Mouse (Mus musculus) naive thymus-derived CD4-positive, alpha-beta T cell, adult 2 months (primary cell): Measurements from ENCODE around the gene Tmem184a.
A peak's percentile ranks its signal among the peaks of the same experiment; 100 is the strongest.

Experiments
- DNase-seq: peaks from one replicate; pipeline ENCODE4 v3.0.0-alpha.2; 2011; ENCODE audit warnings: low read depth

Tmem184a gene

DNA sequence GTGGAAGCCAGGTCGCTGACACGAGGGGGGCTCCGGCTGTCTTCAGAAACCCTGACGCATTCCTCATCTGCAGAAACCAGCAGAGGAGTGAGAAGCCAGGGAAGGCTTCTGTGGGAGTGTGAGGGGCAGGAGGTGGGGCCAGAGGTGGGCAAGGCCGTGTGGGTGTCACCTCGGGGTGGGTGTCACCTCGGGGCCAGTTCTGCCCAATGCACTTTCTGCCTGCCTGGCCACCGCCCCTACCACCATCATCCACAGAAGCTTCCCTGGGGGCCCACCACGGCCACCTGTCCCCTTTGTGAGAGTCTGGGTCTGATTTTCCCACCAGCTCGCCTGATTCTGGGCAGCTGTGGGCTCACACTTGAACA lies 6.6 kb downstream of the Tmem184a start:
- no peak for DNase-seq

- DNase-seq: no peak
Observed at GRCm38 (mm10) chr5:139812398-139813125, 7.2 kb downstream of the Tmem184a start.

DNA sequence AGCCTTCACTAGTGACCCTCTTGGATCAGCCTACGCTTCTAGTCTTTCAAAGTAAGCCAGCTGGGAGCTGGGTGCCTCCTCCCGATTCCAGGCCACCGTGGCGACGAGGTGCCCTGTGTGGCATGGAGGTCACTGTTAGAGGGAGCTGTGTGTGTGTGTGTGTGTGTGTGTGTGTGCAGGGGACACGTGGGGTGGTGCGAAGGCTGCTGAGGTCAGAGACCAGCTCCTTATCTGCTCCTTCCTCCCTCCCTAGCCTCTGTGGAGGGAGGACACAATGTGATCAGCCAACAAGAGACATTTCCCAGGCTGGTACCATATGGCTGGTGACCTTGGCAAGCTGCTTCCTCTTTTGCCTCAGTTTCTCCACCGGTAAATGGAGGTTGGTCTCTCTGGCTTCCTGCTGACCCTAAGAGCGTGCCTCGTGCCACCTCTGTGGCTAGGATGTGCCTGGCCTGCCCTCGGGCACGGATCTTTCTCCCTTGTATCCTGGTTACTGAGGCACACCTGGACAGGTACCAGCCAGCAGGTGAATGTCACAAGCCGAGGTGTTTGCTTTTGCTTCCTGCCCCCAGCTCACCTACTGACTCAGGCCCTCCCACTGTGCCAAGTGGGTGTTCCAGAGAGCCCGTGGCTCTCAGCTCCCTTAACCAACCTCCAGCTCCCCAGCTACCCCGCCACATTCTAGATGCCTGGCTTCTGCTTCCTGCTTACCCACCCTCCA lies 7.9 kb downstream of the Tmem184a start:
- no peak for DNase-seq

GRCm38 (mm10) chr5:139809397-139809796 lies 10.3 kb downstream of the Tmem184a start:
- DNase-seq: no peak

DNA sequence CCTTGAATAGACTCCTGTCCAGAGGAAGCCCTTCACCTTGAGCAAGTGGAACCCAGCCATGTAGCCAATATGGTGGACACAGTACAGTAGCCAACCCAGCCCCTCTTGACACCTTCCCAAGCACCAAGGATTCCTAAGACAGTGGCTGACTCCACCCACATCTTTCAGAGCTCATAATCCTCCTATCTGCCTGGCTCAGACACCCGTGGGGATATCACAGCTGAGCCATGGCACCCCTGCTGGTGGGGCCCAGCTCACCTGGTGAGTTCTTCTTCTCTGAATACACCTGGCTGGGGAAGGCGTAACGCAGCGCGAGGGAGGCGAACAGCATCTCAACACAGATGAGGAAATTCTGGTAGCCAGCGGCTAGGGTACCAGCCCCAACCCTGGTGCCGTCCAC lies 13.8 kb downstream of the Tmem184a start:
- no peak for DNase-seq

- no peak for DNase-seq
Observed at GRCm38 (mm10) chr5:139804573-139805111, 15.1 kb downstream of the Tmem184a start.

GRCm38 (mm10) chr5:139804107-139804551 lies 15.6 kb downstream of the Tmem184a start:
- no peak for DNase-seq

GRCm38 (mm10) chr5:139803601-139804102 lies 16.1 kb downstream of the Tmem184a start:
- peak; percentile 65 for DNase-seq

DNA sequence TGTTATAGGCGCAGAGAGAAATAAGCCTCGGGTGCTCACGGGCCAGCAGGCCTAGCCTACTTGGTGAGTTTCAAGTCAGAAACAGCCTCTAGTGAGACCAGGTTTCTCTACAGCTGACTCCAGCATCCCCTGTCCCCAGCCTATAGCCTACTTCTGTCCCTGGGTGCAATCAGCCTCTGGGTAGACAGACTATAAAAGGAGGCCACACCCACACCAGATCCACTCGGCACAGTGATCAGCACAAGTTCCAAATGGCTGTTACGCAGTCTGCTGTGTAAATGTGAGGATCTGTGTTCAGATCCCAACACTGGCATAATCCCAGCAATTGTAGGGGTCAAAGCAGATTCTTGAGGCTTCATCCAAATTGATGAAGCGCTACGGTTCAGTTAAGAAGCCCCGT lies 16.6 kb downstream of the Tmem184a start:
- peak; percentile 30 for DNase-seq

DNA sequence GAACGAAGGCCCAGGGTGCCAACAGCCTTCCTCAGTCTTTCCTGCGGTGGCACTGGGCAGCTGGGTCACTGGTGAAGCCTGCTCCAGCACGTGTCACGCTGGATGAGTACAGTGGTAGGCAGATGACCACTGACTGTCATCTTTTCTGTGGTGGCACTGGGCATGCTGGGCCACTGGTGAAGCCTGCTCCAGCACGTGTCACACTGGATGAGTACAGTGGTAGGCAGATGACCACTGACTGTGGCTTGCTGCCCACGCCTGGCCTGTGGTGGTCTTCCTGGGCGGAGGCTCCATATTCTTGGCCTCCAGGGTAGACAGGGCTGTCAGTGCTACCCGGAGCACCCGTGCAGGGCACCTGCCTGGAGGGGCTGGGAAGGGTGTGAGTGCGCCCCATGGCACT lies 17.8 kb downstream of the Tmem184a start:
- DNase-seq: peak; percentile 19

DNA sequence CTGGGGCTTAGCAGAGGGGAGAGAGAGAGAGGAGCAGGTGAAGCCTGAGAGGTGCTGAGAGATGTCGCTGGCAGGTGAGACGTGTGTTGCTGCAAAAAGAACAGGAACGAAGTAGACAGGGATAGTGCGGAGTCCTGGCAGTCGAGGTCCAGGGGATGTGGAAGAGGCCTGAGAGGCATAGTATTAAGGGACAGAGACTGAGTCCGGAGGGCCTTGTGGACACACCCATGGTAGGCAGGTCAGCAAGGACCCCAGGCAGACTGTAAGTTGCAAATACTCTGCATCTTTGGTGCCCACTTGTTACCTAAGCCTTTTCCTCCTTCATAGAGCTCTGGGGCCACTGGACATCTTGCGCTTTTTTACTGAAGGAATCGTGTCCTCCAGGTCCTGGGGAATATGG lies 18.5 kb downstream of the Tmem184a start:
- peak; percentile 19 for DNase-seq

GRCm38 (mm10) chr5:139799801-139800590 lies 19.7 kb downstream of the Tmem184a start:
- peak; percentile 18 for DNase-seq

GRCm38 (mm10) chr5:139799041-139799440 lies 20.7 kb downstream of the Tmem184a start:
- DNase-seq: no peak

GRCm38 (mm10) chr5:139798168-139798900 lies 21.4 kb downstream of the Tmem184a start:
- DNase-seq: peak; percentile 15

GRCm38 (mm10) chr5:139797473-139798167 lies 22.1 kb downstream of the Tmem184a start:
- DNase-seq: peak; percentile 21

DNA sequence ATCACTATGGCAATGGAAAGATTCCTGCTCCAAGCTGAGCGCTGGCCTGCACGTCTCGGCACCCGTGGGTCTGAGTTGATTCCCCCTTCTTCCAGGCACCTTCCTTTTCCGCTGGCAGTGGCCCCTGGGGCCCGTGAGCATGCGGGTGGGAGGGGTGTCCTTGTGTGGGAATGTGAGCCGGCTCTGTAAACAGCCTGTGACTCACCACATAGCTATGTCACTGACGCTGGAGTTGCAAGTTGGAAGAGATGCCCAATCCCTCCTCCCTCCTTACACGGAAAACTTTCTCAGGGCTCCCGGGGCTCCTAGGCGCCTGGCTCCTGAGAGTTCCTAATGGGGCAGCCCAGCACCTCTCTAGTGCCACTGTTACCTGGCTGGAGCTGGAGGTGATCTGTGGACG lies 22.8 kb downstream of the Tmem184a start:
- DNase-seq: peak; percentile 10

- DNase-seq: peak; percentile 16
Observed at GRCm38 (mm10) chr5:139796001-139796620, 23.6 kb downstream of the Tmem184a start.

DNA sequence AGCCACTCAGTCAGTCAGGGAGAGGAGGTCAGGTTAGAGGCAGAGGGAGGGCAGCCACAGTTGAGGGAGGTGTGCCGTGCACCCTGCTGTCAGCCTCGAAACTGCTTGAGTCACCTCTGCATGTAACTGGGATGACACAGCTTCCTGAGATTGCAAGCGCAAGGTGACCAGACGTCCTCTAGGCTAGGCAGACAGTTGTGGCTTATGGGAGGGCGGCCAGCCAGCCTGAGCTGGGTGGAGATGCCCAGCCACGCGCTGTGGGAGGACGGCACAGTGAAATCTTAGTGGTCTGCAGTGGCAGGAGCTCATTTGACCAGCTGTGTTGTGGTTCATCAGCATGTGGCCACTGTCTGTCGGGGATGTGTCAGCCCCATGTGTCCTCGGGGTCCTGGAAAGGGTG lies 24.8 kb downstream of the Tmem184a start:
- peak; percentile 50 for DNase-seq

DNA sequence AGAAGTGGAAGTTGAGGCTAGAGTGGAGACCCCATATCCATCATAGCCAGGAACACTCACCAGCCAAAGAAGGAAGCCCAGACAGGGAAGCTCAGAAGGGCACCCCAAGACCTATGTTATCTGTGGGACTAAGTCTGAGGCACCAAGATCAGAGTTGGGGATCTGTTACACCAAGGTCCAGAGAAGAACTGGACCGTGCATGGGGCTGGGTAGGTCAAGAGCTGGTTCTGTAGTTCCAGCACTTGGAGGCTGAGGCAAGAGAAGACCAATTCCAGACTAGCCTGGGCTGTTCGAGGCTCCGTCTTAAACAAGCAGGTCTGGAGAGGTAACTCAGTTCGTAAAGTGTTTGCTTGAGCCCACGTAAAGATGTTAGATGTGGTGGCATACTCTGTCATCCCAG lies 25.6 kb downstream of the Tmem184a start:
- no peak for DNase-seq

- DNase-seq: peak; percentile 51
Observed at GRCm38 (mm10) chr5:139793338-139794089, 26.2 kb downstream of the Tmem184a start.
